Mouse (Mus musculus): Measurements from ENCODE around the gene Armh3.
"Not testable (repeated sequence)": the region's sequence is repeated elsewhere in the genome, so short reads cannot be mapped to it uniquely, and the experiment has no call there.

DNA sequence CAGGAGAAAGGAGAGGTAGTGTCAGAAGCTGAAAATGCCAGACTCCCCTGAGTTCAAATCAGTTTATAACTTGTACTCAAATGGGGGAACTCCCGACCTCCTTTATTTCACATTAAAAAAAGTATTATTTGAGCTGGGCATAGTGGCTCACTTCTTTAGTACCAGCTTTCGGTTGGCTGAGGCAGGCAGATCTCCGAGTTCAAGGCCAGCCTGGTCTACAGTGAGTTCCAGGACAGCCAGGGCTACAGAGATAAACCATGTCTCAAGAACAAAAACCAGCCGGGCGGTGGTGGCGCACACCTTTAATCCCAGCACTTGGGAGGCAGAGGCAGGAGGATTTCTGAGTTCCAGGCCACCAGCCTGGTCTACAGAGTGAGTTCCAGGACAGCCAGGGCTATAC is 192.5 kb downstream of the Armh3 start:
- TF ChIP-seq TCF12 (IDR thresholded peaks at IDR 0.05; ENCODE audit: low read depth, low read length); CTCF (IDR thresholded peaks at IDR 0.05 in 2 of 3, conservative IDR thresholded peaks at IDR 0.05 in 1 of 3; ENCODE audit: control insufficient read depth in 1 of 3, insufficient read depth in 1 of 3, low read depth in 2 of 3, low read length in 3 of 3, poor library complexity in 1 of 3, severe bottlenecking in 1 of 3); ELF1 (IDR thresholded peaks at IDR 0.05; ENCODE audit: low read depth, low read length); MXI1 (IDR thresholded peaks at IDR 0.05; ENCODE audit: low read depth, low read length); TAL1 (IDR thresholded peaks at IDR 0.05; ENCODE audit: low read length): not testable (repeated sequence)

Measured in MEL (cell line).